Mouse (Mus musculus) limb, embryonic 11.5 days (tissue): Measurements from ENCODE around the gene Shisa5. TPM values are rescaled to one million over a fixed set of nuclear protein-coding genes. Genes with fewer than 3 reads are reported as not detected.

Experiments
- ATAC-seq: fragments of 200-750 bp; cut with Nextera tagmentation; 2 replicates; pipeline ENCODE4 v1.8.0; 2017; ENCODE audit warnings: low read depth; ENCODE audit not compliant: insufficient number of reproducible peaks, low FRiP score, low TSS enrichment
- DNase-seq: peaks from one replicate; pipeline ENCODE4 v3.0.0-alpha.2; 2015; ENCODE audit warnings: low spot score
- H3K27ac ChIP-seq: fragments of 300-500 bp; sonication (generic); replicated peaks from 2 replicates; pipeline ENCODE4 v1.5.1; 2014; ENCODE audit warnings: low read depth, mild to moderate bottlenecking, low read length
- H3K27me3 ChIP-seq: fragments of 300-500 bp; sonication (generic); 2 replicates; pipeline ENCODE4 v1.6.1; 2014; ENCODE audit warnings: mild to moderate bottlenecking, low read length, mixed read lengths; ENCODE audit not compliant: control insufficient read depth, insufficient read depth
- H3K36me3 ChIP-seq: fragments of 300-500 bp; sonication (generic); 2 replicates; pipeline ENCODE4 v1.6.1; 2014; ENCODE audit warnings: mild to moderate bottlenecking, low read length, moderate library complexity, mixed read lengths; ENCODE audit not compliant: control insufficient read depth, insufficient read depth
- H3K4me1 ChIP-seq: fragments of 300-500 bp; sonication (generic); 2 replicates; pipeline ENCODE4 v1.6.1; 2014; ENCODE audit warnings: low read length, mixed read lengths; ENCODE audit not compliant: control insufficient read depth, insufficient read depth
- H3K4me2 ChIP-seq: fragments of 300-500 bp; sonication (generic); 2 replicates; pipeline ENCODE4 v1.6.1; 2014; ENCODE audit warnings: low read depth, mild to moderate bottlenecking, moderate library complexity; ENCODE audit not compliant: severe bottlenecking
- H3K4me3 ChIP-seq: fragments of 300-500 bp; sonication (generic); 2 replicates; pipeline ENCODE4 v1.5.1; 2014; ENCODE audit warnings: low read depth, low read length
- H3K9ac ChIP-seq: fragments of 300-500 bp; sonication (generic); 2 replicates; pipeline ENCODE4 v1.6.1; 2014; ENCODE audit warnings: mild to moderate bottlenecking, low read length
- H3K9me3 ChIP-seq: fragments of 300-500 bp; sonication (generic); 2 replicates; pipeline ENCODE4 v1.6.1; 2016; ENCODE audit warnings: low read length; ENCODE audit not compliant: control insufficient read depth
- WGBS: fragments of 180-500 bp; shearing (Covaris S2); extraction: QIAGEN DNeasy Blood & Tissue Kit; methylation state at CpG from one replicate; pipeline ENCODE4 v1.1.7; 2014; 5-methylcytosine and 5-hydroxymethylcytosine counted together
- polyA plus RNA-seq: library from polyadenylated mRNA; unstranded; fragments of >200 nt; fragmentation: Nextera tagmentation; extraction: Ambion mirVana; gene quantifications from 2 replicates; pipeline ENCODE4 v1.2.1, GENCODE M21; 2014

Shisa5 gene
- polyA plus RNA-seq = 38.9 and 43.3 TPM in 2 replicates

GRCm38 (mm10) chr9:109038086-109038895 lies at the start of gene Shisa5:
Gene Shisa5 (plus strand): TSS chr9:109038565.
- ATAC-seq = peak; percentile 89
- peak; percentile 90 for DNase-seq
- no peaks in the 10 kb centered on the region for H3K36me3 ChIP-seq
- no peaks in the 10 kb centered on the region for H3K4me1 ChIP-seq
- H3K9me3 ChIP-seq = no peaks in the 10 kb centered on the region
- WGBS = under 1% methylated on average over 40 of the region's 40 CpGs
- H3K27ac ChIP-seq = 0 out of 2 replicates have a peak within 1 kb of the TSS, but pooled peaks have one; percentile 8
- H3K4me3 ChIP-seq = peak within 1 kb of the TSS; percentile 73
- H3K9ac ChIP-seq = peak within 1 kb of the TSS; percentile 84
- H3K27me3 ChIP-seq = no peaks in the 10 kb centered on the region
- peak within 1 kb of the TSS; percentile 83 for H3K4me2 ChIP-seq

- Histone ChIP-seq H3K4me2 (no peak overlapping the region), H3K9ac (no peak overlapping the region), H3K27ac (no peak overlapping the region; the same call in none of the 2 replicates), H3K4me1 (peaks cover 20% of the 10 kb centered on the region; the same call in 1 of the 2 replicates), H3K27me3 (0 out of 2 replicates have a peak, but pooled peaks cover 3% of the 10 kb centered on the region), H3K4me3 (no peak overlapping the region), H3K36me3 (no peaks in the 10 kb centered on the region), H3K9me3 (no peaks in the 10 kb centered on the region)
- WGBS = 63% methylated on average over 4 of the region's 4 CpGs
- DNase-seq (no peak), ATAC-seq (no peak)
Observed at GRCm38 (mm10) chr9:108989802-108990461, 48.4 kb upstream of the Shisa5 start.

DNA sequence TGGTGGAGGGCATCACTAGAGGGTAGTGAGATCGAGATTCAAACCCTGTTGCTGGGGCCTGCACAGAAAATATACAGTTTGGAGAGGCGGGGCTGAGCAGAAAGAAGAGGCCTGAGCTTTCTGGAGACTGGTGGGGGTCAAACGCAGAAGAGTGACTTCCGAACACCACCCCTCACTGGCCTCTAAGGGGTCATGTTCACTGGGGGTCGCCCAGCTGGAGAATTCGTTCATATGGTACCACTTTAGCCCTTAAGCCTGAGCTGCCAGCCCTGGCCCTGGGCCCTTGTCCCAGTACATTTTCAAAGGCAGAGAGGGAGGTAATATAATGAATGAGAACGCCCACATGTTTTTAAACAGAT lies 47.9 kb upstream of the Shisa5 start:
- Histone ChIP-seq H3K27me3 (0 out of 2 replicates have a peak, but pooled peaks cover 3% of the 10 kb centered on the region), H3K4me2 (no peak overlapping the region), H3K9me3 (no peaks in the 10 kb centered on the region), H3K4me3 (no peak overlapping the region), H3K27ac (no peak overlapping the region; the same call in none of the 2 replicates), H3K4me1 (peaks cover 24% of the 10 kb centered on the region; the same call in 1 of the 2 replicates), H3K9ac (no peak overlapping the region), H3K36me3 (no peaks in the 10 kb centered on the region)
- no peak for ATAC-seq
- DNase-seq = peak; percentile 54
- 23% methylated on average over 7 of the region's 7 CpGs for WGBS

DNA sequence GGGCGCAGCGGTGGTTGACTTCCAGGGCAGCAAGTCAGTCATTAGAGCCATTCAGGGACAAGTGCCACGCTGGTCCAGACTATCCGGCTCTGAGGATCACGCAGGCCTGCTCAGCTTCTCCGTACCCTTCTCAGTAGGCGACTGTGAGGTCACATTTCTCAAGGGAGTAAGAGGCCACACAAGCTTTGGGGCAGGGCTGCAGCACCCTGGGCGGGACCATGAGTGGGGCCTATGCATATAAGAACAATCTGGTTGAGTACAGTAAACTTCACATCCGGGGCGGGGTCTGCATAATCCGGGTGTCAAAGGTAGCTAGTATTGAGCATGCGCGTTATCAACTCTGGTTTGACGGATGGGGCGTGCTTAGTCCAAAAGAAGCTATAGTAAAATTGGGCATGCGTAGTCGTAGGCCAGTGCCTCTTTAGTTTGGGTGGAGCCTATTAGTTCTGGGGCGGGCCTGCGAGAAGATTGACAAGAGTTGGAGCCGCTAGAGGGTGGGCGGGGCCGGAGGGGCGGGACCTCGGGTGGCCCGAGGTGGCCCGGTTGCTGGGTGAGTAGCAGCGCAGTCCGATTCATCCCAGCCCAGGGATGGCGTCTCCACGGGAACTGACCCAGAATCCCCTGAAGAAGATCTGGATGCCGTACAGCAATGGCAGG lies 46.8 kb upstream of the Shisa5 start, which contains the start of gene Pfkfb4:
TSS of gene Pfkfb4 (plus strand) at position 351 of the 657 bp plus-strand sequence.
- H3K27me3 ChIP-seq = 0 out of 2 replicates have a peak, but pooled peaks cover 3% of the 10 kb centered on the region
- peak; percentile 90 for ATAC-seq
- peak within 1 kb of the TSS; percentile 52 for H3K4me3 ChIP-seq
- H3K36me3 ChIP-seq = no peaks in the 10 kb centered on the region
- WGBS = 2% methylated on average over 31 of the region's 31 CpGs
- peak within 1 kb of the TSS; percentile 69 for H3K4me2 ChIP-seq
- H3K9ac ChIP-seq = peak within 1 kb of the TSS; percentile 66
- H3K4me1 ChIP-seq = peaks cover 30% of the 10 kb centered on the region; the same call in 1 of the 2 replicates
- H3K9me3 ChIP-seq = no peaks in the 10 kb centered on the region
- H3K27ac ChIP-seq = peak within 1 kb of the TSS; percentile 76
- DNase-seq = peak; percentile 95

DNA sequence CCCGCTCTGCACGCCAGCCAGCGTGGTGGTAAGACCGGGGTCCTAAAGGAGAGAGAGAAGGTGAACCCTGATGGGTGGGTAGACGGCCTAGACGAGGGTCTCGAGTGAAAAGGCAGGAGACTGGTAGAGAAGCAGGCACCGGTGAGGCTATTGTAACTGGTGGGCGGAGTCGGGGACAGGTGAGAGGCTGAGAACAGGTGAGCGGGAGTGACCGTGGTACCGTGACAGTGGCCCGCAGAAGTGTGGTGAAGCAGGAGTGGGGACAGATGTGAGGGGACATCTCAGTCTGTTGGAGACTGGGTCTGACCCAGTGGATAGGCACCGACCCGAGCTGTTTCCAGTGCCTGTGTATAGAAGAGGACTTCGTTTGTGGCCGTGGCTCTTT lies 46.3 kb upstream of the Shisa5 start:
- ATAC-seq = peak; percentile 27; the same call in 1 of the 2 replicates
- peak overlapping the region; percentile 52 for H3K4me3 ChIP-seq
- WGBS = 10% methylated on average over 18 of the region's 18 CpGs
- H3K4me1 ChIP-seq = peaks cover 30% of the 10 kb centered on the region; the same call in 1 of the 2 replicates
- H3K9ac ChIP-seq = peak overlapping the region; percentile 66
- H3K27me3 ChIP-seq = 0 out of 2 replicates have a peak, but pooled peaks cover 3% of the 10 kb centered on the region
- no peaks in the 10 kb centered on the region for H3K36me3 ChIP-seq
- H3K9me3 ChIP-seq = no peaks in the 10 kb centered on the region
- DNase-seq = no peak
- no peak overlapping the region for H3K27ac ChIP-seq
- peak overlapping the region; percentile 69 for H3K4me2 ChIP-seq

DNA sequence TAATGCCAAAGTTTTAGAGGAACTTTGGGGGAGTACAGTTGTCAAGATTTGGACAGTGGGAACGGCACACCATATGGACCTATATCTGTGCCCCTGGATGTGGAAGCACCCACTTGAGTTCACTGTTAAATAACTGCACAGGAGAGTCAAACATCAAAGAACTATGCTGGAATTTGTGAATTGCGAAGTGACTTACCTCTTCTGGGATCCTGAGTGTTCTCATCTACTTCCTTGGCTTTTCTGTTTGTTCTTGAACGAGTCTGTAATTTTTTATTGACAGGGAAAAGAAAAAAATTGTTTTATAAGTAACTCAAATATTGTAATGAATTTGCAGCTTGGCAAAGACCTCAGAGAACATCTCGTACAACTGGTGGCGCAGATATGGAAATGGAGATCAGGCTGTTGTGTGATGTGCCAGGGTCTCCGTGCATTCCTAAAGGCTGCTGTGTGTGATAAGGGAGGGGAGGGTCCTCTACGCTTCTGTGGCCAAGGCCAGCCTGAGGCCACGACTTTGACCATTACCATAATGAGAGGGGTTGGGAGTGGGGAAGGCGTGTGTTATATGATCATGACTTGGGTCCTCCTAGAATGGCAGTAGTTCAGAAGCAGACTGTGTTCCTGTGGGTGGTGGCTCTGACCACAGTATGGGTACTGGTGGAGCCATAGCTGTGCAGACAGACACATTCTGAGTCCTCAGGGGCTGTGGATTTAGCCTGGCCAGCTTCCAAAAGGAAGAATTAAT lies 45.6 kb upstream of the Shisa5 start:
- ATAC-seq (no peak), DNase-seq (no peak)
- WGBS = 85% methylated on average over 9 of the region's 9 CpGs
- Histone ChIP-seq H3K27me3 (0 out of 2 replicates have a peak, but pooled peaks cover 3% of the 10 kb centered on the region), H3K36me3 (no peaks in the 10 kb centered on the region), H3K27ac (no peak overlapping the region), H3K4me1 (peaks cover 25% of the 10 kb centered on the region; the same call in 1 of the 2 replicates), H3K4me2 (peak overlapping the region; percentile 69; the same call in 1 of the 2 replicates), H3K9me3 (no peaks in the 10 kb centered on the region), H3K9ac (no peak overlapping the region), H3K4me3 (no peak overlapping the region)

DNA sequence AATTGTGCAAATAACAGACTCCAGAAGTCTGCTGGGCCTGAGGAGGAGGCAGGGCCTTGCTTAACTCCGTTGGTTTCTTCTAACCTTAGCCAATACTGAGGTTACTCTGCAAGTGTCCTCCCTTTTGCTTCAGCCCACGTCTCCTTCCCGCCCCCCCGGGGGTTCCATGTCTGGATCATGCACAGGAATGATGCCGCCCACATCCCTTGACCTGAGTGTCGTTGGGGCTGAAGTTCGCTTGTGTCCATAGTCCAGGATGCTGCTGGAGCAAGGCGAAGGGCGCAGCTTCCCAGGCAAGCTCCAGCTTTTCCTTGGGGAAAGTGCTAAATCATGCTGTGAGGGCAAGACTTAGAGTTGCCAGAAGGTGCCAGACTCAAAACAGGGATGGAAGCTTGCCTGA lies 42.0 kb upstream of the Shisa5 start:
- H3K9ac ChIP-seq = no peak overlapping the region
- no peak overlapping the region for H3K27ac ChIP-seq
- 0 out of 2 replicates have a peak, but pooled peaks cover 10% of the 10 kb centered on the region for H3K4me1 ChIP-seq
- H3K36me3 ChIP-seq = no peaks in the 10 kb centered on the region
- DNase-seq (no peak), ATAC-seq (no peak)
- no peak overlapping the region for H3K4me2 ChIP-seq
- 74% methylated on average over 9 of the region's 9 CpGs for WGBS
- H3K4me3 ChIP-seq = no peak overlapping the region
- H3K9me3 ChIP-seq = no peaks in the 10 kb centered on the region
- H3K27me3 ChIP-seq = no peaks in the 10 kb centered on the region
